Mouse (Mus musculus) brain, embryonic 14.5 days (tissue): ENCODE data around the gene Camk2n1. TPM values are rescaled to one million over a fixed set of nuclear protein-coding genes. Genes with fewer than 3 reads are reported as not detected.

Experiments used
- DNase-seq: peaks from one replicate; pipeline ENCODE4 v3.0.0-alpha.2; 2011; ENCODE audit warnings: low read depth
- CTCF ChIP-seq: fragments of 200-500 bp; IDR thresholded peaks from 2 replicates; pipeline ENCODE4 v1.5.1; 2012; ENCODE audit warnings: inconsistent platforms, mild to moderate bottlenecking, moderate library complexity, borderline replicate concordance; ENCODE audit not compliant: insufficient read depth, insufficient read length; ENCODE audit errors: extremely low read depth
- POLR2A ChIP-seq: fragments of 200-500 bp; IDR thresholded peaks from 2 replicates; pipeline ENCODE4 v1.6.1; 2012; ENCODE audit warnings: mild to moderate bottlenecking, inconsistent platforms, borderline replicate concordance; ENCODE audit not compliant: poor library complexity, insufficient read depth, insufficient read length, severe bottlenecking; ENCODE audit errors: extremely low read depth
- polyA plus RNA-seq: library from polyadenylated mRNA; depleted of rRNA; stranded (reverse); fragments of >200 nt; gene quantifications from 2 replicates; pipeline ENCODE4 v1.2.3, GENCODE M21; 2012

Gene Camk2n1
- polyA plus RNA-seq, 1 experiment = 37.4 TPM

- peak; percentile 16 for DNase-seq
Measured at GRCm38 (mm10) chr4:138452306-138453096, 1.6 kb upstream of the Camk2n1 start.

GRCm38 (mm10) chr4:138453097-138453752 is 889 bp upstream of the Camk2n1 start:
- DNase-seq = peak; percentile 70
- TF ChIP-seq CTCF (no peak), POLR2A (no peak)

More at GRCm38 (mm10) chr4:138452306-138453096, 1.6 kb upstream of the Camk2n1 start:
- TF ChIP-seq POLR2A = no peak
- TF ChIP-seq CTCF = no peak

GRCm38 (mm10) chr4:138454571-138455140 is 542 bp downstream of the Camk2n1 start:
- peak; percentile 89 for DNase-seq
- no peak for TF ChIP-seq CTCF
- TF ChIP-seq POLR2A = peak; percentile 77

GRCm38 (mm10) chr4:138455141-138455955 is 1.2 kb downstream of the Camk2n1 start:
- no peak for TF ChIP-seq POLR2A
- TF ChIP-seq CTCF = no peak

GRCm38 (mm10) chr4:138455956-138456341 is 1.8 kb downstream of the Camk2n1 start:
- DNase-seq = peak; percentile 46
- no peak for TF ChIP-seq POLR2A
- no peak for TF ChIP-seq CTCF

More at GRCm38 (mm10) chr4:138455141-138455955, 1.2 kb downstream of the Camk2n1 start:
- peak; percentile 59 for DNase-seq

- DNase-seq = peak; percentile 46
- TF ChIP-seq POLR2A (no peak), CTCF (no peak)
Measured at GRCm38 (mm10) chr4:138456536-138456935, 2.4 kb downstream of the Camk2n1 start.

- TF ChIP-seq POLR2A = no peak
- no peak for TF ChIP-seq CTCF
- no peak for DNase-seq
Measured at GRCm38 (mm10) chr4:138457091-138457490, 3.0 kb downstream of the Camk2n1 start.

- DNase-seq = no peak
- no peak for TF ChIP-seq CTCF
- no peak for TF ChIP-seq POLR2A
Measured at GRCm38 (mm10) chr4:138458171-138458570, 4.1 kb downstream of the Camk2n1 start.

- peak; percentile 15 for DNase-seq
- TF ChIP-seq CTCF = no peak
Measured at GRCm38 (mm10) chr4:138458735-138459440, 4.8 kb downstream of the Camk2n1 start.

GRCm38 (mm10) chr4:138459775-138460174 is 5.7 kb downstream of the Camk2n1 start:
- TF ChIP-seq POLR2A (no peak), CTCF (no peak)
- no peak for DNase-seq
